Mouse (Mus musculus): ENCODE measurements around the gene Tusc2.
"Not testable (repeated sequence)": the region's sequence is repeated elsewhere in the genome, so short reads cannot be mapped to it uniquely, and the experiment has no call there.

Gene Tusc2

DNA sequence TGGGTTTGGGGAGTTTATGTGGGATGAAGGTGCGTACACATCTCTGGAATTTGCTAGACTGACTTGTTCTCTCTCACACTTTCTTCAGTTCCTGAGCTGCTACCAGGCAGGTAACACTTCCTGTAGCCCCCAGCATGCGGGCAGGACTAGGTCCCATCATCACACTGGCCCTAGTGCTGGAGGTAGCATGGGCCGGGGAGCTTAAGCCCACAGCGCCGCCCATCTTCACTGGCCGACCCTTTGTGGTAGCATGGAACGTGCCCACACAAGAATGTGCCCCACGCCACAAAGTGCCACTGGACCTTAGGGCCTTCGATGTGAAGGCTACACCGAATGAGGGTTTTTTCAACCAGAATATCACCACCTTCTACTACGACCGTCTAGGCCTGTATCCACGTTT lies 7.0 kb downstream of the Tusc2 start:
- DNase-seq = no peak

DNA sequence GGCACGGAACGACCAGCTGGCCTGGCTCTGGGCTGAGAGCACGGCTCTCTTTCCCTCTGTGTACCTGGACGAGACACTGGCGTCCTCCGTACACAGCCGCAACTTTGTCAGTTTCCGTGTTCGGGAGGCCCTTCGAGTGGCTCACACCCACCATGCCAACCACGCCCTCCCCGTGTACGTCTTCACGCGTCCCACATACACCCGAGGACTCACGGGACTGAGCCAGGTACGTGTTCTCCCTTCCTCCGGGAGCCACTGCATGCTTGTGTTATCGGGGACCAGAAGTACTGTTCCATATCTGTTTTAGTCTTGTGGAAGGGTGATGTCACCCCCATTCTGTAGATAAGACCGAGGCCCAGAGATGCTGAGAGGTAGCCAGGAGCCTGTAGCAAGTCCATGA lies 7.8 kb downstream of the Tusc2 start:
- no peak for DNase-seq

DNA sequence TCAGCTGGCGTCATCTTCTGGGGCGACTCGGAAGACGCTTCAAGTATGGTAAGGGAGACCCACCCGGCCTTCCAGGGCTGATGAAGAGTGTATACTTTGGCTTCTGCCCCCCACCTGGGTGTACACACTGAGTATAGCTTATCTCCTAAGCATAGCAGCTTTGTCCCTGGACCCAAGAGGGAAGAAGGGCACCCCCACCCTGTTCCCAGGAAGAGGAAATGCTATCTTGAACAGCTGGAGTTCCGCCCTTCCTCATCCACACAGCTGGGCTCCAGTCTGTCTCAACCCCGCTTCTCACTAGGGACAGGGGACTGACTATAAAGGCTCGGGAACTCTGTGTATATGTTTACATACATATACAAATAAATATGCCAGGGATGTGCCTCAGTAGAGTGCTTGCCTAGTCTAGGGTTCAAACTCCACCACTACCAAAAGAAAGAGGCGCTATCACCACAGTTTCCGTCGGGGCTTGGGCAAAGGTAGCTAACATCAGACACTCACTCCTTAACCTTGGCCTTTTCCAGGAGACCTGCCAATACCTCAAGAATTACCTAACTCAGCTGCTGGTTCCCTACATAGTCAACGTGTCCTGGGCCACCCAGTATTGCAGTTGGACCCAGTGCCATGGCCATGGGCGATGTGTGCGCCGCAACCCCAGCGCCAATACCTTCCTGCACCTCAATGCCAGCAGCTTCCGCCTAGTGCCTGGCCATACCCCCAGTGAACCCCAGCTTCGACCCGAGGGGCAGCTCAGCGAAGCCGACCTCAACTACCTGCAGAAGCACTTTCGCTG lies 8.7 kb downstream of the Tusc2 start:
- DNase-seq = peak; percentile 60

DNA sequence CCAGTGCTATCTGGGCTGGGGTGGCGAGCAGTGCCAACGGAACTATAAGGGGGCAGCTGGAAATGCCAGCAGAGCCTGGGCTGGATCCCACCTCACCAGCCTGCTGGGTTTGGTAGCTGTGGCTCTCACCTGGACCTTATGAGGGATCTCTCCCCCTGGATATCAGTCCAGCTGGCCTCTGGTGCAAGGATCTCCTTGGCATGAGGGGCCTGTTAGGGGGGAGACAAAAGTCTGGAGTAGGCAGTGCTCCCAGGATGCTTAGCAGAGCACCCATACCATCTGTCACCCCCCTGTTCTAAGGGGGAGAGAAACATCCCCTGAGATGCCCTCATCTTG lies 9.2 kb downstream of the Tusc2 start:
- no peak for DNase-seq

DNA sequence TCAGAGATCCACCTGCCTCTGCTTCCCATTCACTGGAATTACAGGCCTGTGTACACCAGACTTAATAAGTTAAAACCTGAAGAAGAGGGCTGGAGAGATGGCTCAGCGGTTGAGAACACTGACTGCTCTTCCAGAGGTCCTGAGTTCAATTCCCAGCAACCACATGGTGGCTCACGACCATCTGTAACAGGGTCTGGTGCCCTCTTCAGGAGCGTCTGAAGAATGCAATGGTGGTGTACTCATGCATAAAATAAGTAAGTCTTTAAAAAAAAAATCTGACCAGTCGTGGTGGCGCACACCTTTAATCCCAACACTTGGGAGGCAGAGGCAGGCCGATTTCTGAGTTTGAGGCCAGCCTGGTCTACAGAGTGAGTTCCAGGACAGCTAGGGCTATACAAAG lies 10.7 kb downstream of the Tusc2 start:
- not testable (repeated sequence) for DNase-seq

DNA sequence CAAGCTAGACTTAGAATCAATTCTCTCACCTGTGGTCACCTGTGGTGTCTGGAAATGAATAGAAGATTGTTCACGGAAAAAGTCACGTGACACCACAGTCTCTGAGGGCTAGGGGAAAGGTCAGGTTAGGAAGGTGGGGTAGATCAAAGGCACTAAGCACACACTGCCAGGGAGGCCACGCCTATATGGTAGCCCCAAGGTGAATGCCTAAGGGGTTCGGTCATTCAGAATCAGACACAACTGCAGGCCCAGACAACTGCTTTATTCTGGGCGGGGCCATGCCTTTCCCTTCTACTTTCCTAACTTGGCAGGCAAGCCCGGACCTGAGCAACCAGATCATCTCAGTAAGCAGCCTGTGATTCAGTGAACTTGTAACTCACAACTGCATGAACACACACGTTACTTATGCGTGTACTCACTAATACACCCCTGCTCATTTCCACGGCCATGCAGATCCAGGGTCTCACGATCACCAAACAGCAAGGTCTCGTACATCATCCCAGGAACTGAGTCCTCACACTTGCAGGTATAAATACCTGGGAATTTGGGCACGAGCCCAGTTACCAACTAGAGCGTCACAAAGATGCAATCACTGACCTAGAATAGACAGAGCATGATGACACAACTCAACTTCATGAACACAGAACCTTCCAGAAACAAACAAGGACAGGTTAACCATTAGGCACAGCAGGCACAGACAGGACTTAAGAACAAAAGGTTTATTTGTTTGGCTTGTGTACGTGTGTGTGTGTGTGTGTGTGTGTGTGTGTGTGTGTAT lies 12.7 kb downstream of the Tusc2 start:
- peak; percentile 63 for DNase-seq

DNA sequence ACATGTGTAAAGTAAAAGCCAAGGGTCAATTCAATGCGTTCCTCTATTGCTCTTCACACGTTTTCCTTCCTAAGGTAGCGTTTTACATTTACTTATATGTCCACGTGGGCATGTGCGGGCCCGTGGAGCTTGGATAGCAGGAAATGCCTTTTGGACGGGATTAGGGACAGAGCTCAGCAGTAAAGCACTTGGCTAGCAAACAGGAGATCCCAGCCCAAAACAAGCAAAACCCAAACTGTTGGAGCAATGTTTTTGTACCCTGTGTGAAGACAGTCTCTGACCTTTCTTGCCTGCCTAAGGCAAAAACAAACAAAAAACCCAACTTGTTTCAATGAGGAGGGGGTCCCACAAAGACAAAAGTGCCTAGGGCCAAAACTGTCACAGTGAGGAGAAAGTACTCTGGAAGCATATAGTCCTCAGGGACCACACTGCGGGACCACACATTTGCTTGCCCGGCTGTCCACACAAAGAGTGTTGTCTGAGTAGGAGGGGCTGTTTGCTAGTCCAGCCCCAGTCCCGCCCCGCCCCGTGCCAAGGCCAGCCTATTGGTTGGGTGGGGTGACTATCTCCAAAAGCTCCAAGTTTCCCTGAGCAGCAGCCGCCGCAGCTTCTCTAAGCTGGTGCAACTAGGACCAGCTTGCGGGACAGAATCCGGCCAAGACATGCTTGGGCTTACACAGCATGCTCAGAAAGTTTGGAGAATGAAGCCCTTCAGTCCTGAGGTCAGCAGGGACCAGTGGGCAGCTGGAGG lies 13.5 kb downstream of the Tusc2 start, which contains the start of gene Hyal1:
Gene Hyal1, plus strand, starts transcription at position 571 of the 751 bp plus-strand sequence.
- DNase-seq = peak; percentile 82

DNA sequence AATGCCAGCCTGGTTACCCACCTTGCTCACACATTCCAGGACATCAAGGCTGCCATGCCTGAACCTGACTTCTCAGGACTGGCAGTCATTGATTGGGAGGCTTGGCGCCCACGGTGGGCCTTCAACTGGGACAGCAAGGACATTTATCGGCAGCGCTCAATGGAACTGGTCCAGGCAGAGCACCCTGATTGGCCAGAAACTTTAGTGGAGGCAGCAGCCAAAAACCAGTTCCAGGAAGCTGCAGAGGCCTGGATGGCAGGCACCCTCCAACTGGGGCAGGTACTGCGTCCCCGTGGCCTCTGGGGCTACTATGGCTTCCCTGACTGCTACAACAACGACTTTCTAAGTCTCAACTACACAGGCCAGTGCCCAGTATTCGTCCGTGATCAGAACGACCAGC lies 14.8 kb downstream of the Tusc2 start:
- DNase-seq = no peak

DNA sequence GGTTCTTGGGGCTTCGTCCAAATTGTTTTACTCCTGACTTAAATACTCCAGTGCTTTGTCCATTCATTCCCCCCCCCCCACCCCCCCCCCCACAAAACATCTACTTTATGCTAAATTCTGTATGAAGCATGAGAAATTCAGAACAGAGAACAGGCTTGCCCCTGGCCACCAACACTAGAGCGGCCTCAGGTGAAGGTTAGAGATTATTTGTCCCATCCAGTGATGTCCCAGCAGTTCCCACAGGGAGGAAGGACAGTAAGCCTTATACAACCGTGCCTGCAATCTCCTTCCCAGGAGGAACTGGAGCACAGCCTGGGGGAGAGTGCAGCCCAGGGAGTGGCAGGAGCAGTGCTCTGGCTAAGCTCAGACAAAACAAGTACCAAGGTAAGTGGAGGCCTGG lies 15.5 kb downstream of the Tusc2 start, which contains the start of gene Naa80:
Gene Naa80, plus strand, starts transcription at position 301 of the 400 bp plus-strand sequence.
- no peak for DNase-seq

DNA sequence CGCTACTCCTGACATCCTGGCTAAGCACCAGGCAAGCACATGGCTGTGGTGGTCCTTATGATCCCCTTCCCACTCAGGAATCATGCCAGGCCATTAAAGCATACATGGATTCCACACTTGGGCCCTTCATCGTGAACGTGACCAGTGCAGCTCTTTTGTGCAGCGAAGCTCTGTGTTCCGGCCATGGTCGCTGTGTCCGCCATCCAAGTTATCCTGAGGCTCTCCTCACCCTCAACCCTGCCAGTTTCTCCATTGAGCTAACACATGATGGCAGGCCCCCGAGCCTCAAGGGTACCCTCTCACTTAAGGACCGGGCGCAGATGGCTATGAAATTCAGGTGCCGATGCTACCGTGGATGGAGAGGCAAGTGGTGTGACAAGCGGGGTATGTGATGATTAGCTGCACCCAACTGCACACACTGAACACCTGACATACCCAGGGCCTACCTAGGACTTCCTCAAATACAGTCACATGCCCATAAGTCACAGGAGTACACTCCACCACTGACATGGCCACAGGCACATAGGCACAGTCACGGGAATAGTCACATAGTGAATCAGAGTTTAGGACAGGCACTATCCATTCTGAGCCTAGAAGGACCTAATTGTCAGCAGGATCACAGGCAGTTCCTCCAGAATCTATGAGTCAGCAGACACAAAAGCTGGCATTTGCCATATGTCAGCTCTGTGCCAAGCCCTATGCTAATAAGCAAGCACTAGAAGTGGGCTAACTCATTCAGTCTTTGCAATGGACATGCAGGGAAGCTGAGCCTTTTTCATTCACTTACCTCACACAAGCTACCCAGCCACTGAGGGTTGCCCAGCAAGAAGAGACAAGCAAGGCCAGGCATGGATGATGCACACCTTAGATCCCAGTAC lies 16.2 kb downstream of the Tusc2 start:
- no peak for DNase-seq

DNA sequence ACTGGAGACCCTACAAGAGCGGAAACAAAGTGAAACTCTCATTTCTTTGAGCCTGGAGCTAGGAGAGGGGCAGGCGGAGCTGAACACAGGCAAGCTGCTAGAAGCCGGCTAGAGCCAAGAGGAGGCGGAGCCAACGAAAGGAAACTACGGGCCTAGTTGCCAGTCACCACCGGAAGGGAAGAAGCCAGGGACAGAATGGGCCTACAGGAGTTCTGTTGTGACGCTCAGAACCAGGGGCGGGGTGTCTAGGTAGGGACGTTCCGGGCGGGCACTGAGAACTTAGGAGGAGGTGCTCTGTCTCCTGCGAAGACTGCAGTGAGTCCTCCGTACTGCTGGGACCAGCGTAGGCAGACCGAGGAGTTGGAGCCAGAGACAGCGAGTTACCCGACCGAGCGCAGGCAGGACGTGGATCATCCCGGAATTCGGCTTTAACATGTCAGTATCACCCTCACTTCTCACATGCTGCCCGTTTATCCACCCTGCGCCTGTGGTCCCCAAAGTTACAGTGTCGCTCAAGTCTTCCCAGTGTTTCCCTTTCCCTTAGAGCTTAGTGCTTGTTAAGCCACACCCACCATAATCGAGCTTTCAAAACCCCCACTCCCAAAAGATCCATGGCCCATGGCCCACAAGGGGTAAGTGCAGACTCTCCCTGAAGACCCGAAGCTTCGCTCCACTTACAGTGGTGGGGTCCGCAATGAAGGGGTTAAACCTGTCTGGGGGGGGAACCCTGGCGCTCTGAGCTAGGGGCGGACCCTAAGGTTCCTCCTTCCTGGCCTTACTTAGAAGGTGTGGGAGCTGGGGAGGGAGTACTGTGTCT lies 17.7 kb downstream of the Tusc2 start, which contains the start of gene Hyal3:
Gene Hyal3, plus strand, starts transcription at position 318 of the 817 bp plus-strand sequence.
- peak; percentile 96 for DNase-seq

DNA sequence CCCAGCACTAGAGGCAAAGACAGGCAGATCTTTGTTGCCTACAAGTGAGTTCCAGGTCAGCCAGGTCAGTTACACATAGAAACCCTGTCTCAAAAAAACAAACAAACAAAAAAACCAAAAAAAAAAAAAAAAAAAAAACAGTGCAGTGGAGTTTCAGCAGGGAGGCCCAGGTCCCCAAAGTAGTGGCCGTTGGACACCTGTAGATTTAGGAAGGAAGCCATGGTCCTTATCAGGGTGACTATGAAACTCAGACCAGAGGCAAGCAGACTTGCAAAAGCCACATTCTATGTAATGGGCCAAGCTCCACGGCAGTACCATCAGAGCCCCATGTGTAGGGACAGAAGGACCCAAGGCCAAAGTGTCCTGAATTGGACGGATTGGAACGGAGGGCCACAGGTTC lies 18.5 kb downstream of the Tusc2 start:
- no peak for DNase-seq

DNA sequence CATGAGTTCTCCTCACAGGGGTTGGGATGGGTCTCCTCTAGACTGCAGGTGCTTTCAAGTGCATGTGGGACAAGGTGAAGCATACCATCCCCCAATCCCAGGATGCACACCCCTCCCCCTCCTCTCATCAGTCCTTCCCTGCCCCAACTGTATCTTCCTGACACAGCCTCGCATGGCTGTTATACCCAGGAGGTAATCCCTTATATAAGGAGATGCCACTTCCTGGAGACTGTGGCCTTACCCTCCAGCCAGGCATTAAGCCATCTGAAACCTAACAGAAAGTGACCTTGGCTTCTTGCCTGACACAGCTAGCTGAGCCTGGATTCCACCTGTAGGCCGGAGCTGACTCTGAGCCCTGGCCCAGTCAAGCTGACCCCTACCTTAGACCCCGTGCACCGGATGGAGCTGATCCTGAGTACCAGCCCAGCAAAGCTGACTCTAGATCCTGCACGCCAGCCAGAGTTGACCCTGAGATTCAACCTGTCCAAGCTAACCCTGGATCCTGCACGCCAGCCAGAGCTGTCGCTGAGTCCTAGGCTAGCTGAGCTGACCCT lies 19.5 kb downstream of the Tusc2 start:
- peak; percentile 61 for DNase-seq

DNA sequence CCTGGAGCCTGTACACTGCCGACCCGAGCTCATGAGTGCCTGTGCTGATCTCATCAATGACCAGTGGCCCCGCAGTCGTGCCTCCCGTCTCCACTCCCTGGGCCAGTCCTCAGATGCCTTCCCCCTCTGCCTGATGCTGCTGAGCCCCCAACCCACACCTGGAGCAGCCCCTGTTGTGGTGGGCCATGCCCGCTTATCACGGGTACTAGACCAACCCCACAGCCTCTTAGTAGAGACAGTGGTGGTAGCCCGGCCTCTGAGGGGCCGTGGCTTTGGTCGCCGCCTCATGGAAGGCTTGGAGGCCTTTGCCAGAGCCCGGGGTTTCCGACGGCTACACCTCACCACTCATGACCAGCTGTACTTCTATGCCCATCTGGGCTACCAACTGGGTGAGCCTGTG lies 20.1 kb downstream of the Tusc2 start:
- DNase-seq = no peak

DNA sequence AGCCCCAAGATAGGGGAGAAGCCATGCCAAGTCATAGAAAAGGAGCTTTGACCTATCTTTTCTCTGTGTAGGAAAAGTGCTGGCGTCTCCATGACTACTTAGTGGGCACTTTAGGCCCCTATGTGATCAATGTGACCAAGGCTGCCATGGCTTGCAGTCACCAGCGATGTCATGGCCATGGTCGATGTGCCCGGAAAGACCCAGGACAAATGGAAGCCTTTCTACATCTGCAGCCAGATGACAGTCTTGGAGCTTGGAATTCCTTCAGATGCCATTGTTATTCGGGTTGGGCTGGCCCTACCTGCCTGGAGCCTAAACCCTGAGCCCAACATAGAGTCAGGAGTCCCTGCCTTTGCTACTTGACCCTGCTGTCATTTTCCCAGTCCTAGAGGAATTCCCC lies 23.4 kb downstream of the Tusc2 start:
- no peak for DNase-seq

DNA sequence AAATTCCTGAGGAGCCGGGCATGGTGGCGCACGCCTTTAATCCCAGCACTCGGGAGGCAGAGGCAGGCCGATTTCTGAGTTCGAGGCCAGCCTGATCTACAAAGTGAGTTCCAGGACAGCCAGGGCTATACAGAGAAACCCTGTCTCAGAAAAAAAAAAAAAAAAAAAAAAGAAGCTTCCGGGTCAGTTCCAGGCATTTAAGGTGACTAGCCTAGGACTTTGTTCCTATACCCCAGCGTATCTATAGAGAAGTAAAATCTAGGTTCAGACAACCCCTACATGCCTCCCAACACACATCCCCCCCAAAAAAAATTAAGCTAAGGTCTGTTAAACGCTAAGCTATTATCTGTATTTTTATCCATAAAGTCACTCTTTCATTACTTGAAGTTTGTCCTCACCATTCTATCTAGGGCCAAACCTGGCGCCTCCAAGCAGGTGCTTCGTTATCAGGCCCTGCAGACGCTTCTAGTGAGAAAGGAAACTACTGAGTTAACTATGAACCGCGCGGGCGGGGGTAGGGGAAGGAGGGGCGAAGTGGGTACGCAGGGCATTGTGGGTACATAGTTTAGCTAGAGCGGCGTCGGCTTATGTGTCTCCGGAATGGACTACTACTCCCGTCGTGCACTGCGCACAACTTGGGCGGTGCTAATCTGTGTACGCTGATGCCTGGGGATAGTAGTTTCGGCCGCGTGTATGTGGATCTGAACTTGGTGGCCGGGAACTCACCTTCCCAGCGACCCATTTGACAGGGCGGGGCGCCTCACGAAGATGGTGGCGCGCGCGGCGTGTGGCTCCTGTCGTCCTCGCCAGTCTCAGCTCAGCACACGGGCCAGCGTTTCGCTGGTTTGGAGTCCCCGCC lies 24.1 kb downstream of the Tusc2 start, which contains the start of gene Ifrd2:
Gene Ifrd2, plus strand, starts transcription at position 669 of the 859 bp plus-strand sequence.
- peak; percentile 99 for DNase-seq

DNA sequence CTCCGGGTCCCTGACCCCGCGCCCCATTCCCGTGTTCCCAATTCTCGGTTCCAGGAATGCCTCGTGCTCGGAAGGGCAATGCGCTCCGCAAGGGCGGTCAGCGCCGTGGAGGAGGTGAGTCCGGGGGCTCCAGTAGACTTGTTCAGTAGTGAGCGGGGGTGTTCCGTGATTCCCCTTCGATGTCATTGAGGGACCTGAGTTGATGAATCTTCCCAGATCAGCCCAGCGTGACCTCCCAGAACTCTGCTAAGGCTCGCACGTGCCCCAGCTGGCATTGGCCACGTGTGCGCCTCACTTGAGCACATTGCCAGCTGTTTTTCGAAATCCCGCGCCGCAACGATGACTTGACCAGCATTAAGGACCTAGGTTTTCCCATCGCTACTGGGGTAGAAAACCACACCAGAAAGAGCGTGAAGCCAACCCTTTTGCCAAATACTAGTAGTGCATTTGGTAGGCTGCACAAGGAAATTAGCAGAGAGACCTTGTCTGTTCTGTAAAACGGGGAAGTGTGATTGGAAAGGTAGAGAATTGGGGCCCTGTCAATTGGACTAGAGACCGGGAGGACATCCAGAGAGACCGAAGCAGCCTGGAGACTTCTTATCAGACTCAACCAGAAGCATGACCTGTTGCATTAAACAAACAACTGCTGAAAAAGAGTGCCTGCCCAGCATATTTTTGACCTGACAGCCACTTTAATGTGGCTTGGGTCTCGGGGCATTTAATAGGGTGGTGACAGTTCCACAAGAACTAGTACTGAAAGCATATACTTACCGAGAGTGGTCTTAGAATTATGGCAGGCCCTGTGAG lies 25.0 kb downstream of the Tusc2 start:
- peak; percentile 80 for DNase-seq

DNA sequence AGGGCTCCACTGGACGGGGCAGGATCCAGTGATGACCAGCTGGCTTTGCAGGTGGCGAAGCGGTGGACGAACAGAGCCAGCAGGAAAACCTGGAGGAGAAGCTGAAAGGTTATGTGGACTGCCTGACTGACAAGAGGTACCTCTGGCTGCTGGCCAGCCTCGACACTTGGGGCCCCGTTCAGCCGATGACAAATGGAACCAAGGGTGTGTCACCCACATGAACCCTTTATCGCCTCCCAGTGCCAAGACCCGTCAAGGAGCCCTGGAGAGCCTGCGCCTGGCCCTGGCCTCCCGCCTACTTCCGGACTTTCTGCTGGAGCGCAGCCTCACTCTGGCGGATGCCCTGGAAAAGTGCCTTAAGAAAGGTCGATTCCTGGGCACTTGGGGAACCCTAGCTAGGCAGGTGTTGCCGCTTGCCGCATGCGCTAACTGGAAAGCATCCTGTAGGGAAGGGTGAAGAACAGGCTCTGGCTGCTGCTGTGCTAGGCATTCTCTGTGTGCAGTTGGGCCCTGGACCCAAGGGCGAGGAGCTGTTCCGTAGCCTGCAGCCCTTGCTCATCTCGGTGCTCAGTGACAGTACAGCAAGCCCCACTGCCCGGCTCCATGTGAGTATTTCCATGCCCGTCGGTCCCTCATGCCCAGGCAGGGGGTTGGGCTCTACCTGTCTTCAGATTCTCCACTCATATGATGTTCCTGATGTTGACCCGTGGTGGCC lies 27.2 kb downstream of the Tusc2 start:
- peak; percentile 77 for DNase-seq

DNA sequence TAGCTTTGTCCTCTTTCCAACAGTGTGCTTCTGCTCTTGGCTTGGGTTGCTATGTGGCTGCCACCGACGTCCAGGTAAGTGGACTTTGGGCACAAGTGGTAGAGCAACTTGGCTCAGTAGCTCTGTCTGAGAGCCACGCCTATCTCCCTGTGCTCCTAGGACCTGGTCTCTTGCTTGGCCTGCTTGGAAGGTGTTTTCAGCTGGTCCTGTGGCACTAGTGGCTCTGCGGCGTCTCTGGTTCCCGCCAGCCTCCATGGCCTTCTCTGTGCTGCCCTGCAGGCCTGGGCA lies 27.7 kb downstream of the Tusc2 start:
- DNase-seq = peak; percentile 83
